Mouse (Mus musculus) lung, adult 2 months (tissue): Measurements from ENCODE around the gene Olfr1024.

ENCODE experiments used
- CTCF ChIP-seq: fragments of 200-500 bp; IDR thresholded peaks from 2 replicates; pipeline ENCODE4 v1.5.1; 2011; ENCODE audit warnings: mild to moderate bottlenecking, low read length, control low read depth; ENCODE audit not compliant: insufficient read depth
- POLR2A ChIP-seq: fragments of 200-500 bp; IDR thresholded peaks from 2 replicates; pipeline ENCODE4 v1.6.1; 2011; ENCODE audit warnings: low read depth, mild to moderate bottlenecking, control low read depth, low read length, borderline replicate concordance; ENCODE audit errors: extremely low read depth

GRCm38 (mm10) chr2:85950137-85950536 is 45.3 kb upstream of the Olfr1024 start, which contains the start of gene Olfr1028:
- TF ChIP-seq CTCF: no peak
- no peak for TF ChIP-seq POLR2A
